Mouse (Mus musculus) olfactory bulb, adult 2 months (tissue): ENCODE data around the gene Ccl7.

Experiments used
- CTCF ChIP-seq: fragments of 200-500 bp; IDR thresholded peaks from 2 replicates; pipeline ENCODE4 v1.5.1; 2012; ENCODE audit warnings: low read depth, mild to moderate bottlenecking, low read length, moderate library complexity; ENCODE audit not compliant: insufficient read depth
- POLR2A ChIP-seq: fragments of 200-500 bp; IDR thresholded peaks from 2 replicates; pipeline ENCODE4 v1.6.1; 2012; ENCODE audit warnings: mild to moderate bottlenecking, low read depth, low read length, moderate library complexity; ENCODE audit not compliant: insufficient read depth

DNA sequence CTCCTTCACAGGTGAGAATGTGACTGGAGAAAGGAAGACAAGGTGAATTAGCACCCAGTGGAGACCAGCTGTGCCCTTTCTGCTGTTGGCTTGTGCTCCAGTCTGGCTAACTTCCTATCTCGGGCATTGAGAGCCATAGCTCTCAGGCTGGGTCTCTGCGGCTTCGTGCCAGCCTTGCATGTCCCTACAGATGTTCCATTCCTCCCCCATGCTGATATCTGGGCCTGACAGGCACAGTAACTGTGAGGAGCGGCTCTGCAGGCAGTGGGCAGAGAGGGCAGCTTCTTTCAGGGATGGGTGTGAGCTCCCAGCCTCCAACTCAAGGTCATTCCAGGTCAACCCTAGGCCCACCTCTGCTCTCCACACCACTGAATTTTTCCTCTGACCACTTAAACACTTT is 46.0 kb upstream of the Ccl7 start:
- TF ChIP-seq CTCF (no peak), POLR2A (no peak)
